Mouse (Mus musculus) gastrocnemius, postnatal 25 days (tissue): Measurements from ENCODE around the gene Entpd7. TPM values are rescaled to one million over a fixed set of nuclear protein-coding genes. Genes with fewer than 3 reads are reported as not detected.
A peak's percentile ranks its signal among the peaks of the same experiment; 100 is the strongest.

Experiments used
- DNase-seq: peaks from one replicate; pipeline ENCODE4 v3.0.0; 2022
- total RNA-seq, 2 experiments: library from RNA; stranded (reverse); gene quantifications; 1 replicate in 1 of 2; 2 replicates in 1 of 2; pipeline ENCODE4 v1.2.3; 2021

Entpd7 gene
- total RNA-seq, 2 experiments from 2014 or later = 1.8 TPM

DNA sequence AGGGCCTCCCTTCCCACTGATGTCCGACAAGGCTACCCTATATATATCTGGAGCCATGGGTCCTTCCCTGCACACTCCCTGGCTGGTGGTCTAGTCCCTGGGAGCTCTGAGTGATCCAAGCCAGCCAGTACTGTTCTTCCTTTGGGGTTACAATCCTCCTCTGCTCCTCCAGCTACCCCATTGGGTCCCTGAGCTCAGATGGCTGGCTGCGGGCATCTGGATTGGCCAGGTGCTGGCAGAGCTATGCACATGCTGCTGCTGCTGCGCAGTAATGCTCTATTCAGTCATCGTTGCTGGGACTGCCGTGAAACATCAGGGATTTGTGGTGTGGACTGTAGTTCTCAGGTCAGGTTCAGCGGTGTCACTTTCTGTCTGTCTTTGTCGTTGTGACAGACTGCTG lies 35.3 kb downstream of the Entpd7 start:
- DNase-seq = no peak

DNA sequence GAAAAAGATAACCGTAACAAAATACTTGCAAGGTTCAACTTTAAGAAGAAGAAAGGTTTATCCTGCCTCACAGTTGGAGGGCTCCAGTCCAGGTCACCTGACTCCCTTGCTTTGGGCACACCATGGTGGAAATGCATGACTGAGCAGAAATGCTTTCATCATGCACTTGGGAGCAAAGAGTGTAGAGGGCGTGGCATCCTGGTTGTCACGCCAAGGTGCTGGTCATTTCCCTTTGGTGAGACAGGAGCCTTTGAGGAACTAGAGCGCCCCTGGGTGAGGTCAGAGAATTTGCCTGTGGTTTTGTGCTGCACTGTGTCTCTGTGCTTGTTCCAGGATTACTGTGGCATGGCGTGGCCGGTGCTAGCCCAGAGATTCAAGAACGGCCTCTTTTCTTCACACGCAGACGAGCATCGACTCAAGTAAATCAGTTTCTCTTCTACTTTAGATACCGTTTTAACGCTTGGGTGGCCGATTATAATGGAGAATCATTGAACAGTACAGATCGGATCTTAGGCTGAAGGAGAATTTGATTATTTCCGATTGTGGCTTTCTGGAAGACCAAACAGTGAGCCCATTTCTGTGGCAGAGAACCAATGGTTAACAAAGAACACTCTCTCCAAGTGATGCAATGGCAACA lies 37.2 kb downstream of the Entpd7 start:
- DNase-seq = no peak

DNA sequence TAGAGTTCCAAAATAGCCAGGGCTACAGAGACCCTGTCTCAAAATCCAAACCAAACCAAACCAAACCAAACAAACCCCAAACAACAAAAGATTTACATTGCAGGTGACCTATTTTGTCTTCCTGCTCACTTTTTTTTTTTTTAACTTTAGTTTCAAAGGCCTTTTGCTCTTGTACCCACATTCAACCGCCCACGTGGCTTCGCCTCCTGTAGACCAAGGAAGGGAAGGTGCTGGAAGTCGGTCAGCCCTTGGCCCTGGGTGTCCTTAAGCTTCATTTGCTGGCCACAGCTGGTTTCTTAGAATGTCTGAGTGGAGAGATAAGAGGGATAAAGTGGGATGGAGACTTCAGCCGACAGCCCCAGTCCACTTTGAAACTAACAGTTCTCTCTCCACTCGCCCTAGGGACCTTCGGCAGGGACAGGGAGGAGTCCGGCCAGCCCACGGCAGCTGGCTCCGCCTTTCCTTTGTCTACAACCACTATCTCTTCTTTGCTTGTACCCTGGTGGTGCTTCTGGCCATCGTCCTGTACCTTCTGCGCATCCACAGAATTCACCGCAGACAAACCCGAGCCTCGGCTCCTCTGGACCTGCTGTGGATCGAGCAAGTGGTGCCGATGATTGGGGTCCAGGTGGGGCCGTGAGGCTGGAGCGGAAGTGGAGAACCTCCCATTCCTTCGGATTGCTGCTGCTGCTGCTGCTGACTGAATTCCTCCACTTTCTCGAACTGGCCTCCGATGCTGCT lies 40.0 kb downstream of the Entpd7 start:
- no peak for DNase-seq

DNA sequence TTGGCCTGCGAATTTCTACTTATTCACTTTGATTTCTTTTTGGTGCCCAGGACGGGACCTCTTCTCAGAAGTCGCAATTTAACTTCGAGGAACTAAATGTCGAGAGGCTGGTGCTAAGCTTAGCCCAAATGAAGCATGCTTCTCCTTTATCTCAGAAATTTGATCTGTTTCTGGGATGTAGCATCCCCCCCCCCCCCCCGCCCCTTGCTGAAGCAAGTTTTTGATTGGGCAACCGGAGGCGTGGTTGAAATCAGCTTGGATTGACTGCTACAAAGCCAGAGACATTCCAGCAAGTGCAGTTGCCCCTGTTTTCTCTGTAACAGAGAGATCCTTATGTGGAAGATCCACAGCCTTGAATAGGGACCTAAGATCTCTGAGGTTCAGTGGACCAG lies 40.6 kb downstream of the Entpd7 start:
- DNase-seq = no peak

DNA sequence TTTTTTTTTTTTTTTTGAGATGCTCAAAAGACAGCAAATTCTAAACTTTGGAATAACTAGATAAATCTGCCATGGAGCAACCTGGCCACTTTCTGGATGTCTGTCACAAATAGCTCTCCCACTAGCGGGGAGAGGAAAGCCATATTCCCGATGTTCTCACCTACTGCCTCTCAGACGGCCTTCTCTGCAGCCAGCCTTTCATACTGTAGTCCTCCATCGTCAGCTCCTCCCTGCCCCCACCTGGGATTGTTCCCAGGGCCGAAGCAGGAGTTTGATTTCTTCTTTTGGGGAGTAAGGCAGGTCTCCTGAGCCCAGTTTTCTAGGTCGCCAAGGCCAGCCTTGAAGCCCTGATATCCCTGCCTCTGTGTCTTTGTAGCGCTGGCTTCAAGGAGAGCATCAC lies 41.7 kb downstream of the Entpd7 start:
- DNase-seq = no peak

DNA sequence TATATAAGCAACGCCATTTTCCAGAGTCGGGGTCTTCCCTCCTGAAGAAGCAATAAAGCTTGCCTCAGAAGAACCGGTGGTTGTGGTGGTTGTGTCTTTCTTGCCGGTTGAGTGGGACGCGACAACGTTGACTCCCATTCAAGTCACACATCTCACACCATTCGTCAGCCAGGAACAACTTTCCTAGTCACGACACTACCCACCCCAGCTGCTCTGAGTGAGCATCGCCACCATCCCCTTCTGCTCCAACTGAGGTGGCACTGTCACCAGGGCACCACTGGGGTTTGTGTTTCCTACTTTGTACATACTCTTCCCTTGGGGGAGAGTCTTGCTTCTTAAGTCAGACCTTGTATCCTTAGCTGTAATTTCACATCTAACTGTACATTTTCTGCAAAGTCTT lies 48.9 kb downstream of the Entpd7 start:
- DNase-seq = no peak

DNA sequence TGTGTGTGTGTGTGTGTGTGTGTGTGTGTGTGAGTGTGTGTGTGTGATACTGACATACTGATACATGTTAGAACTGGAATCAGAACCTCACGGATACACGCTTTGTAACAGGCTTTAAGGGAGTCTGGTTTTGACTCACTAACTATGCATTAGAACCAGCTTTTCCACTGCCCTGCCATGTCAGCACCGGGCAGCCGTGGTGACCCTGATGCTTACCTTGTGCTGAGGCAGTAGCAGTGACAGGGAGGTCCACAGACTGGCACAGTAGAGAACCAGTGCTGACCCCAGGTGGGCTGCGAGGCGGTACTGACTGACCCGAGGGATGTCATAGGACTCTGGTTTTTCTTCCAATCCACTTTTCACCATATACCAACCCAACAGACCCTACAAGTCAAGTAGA lies 53.9 kb downstream of the Entpd7 start:
- DNase-seq = no peak

DNA sequence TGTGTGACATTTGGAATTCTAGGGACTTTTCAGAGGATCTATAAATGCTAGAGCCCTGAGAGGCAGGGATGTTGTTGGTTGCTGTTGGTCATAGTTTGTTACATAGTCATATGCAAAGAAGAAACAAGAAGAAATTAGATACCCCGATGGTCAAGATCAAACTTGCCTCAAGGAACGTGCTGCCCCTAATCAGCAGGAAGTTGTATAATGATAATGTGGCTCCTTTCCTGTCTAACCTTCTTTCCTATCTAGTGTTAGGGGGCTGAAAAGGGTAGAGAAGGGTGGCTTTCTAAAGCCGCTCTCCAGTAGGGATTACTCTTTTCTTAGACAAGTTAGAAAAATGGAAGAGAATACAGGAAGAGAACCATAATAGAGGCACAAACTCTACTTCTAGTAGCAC lies 56.3 kb downstream of the Entpd7 start:
- DNase-seq = no peak

DNA sequence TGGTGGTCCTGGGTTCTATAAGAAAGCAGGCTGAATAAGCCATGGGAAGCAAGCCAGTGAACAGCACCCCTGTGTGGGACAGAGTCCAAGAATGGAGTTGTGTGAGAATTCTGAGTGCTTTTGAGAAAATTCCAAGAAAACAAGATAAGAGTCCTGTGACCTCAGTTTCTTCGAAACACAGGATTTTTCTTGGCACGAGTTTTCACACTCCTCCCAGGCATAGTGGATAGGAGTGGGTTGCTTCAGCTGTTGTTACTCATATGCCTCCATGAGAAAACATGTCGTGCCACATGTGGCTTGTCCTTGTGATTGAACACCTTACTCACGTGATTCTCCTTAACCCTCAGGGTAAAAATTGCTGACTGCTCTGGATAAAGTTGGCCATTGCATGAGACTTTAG lies 58.4 kb downstream of the Entpd7 start:
- no peak for DNase-seq

DNA sequence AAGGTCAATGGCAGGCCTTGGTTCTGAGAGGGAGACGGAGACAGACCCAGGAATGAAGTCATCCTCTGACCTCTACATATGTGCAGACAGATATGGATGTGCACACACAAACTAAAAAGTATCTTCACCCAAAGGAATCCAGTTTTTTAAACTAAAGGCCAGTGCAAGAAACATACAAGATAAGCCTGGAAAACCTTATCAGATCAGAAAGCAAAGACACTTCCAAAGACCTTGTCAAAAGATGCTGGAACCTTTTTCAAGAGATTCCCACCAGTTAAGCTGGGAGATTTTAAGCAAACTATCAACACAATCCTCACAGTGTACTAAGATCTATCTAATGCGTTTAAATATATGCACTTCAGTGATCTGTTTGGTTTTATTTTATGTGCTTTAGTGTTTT lies 60.5 kb downstream of the Entpd7 start:
- DNase-seq = no peak

DNA sequence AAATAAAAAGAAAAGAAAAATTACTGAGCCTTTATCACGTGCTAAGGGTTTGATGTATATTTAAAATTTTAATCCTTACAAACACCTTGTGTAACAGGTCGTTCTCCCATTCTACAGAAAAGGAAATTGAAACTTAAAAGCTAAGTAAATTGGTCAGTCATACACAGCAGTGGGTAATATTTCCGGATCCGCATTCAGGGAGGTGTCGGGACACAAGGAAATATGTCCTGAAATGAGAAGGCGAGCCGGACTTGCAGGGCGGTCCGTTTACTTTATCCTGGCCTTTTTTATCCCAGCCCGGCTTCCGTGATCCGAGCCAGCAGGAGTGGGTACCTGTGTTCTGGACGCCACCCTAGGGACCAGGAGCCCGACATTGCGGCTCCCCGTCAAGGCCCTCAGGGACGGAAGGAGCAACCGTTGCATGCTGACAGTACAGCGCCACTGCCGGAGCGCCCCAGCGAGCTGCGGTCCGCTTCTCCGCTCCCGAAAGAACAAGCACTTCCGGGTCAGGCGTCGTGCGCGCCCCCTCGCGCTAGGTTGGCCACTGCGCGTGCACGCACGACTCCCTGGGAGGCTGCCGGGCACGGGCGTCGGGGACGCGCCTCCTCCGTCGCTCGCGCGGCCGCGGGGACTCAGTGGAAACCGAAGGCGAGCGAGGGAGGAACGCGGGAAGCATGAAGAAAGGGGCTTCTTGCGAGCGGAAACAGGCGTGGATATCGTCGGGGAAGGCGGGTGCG lies 63.2 kb downstream of the Entpd7 start, which contains the start of the genes Cutc and Cox15:
Cutc (plus strand) TSS at position 508 of the 737 bp plus-strand sequence.
Cox15 (minus strand) TSS at position 512 of the 737 bp plus-strand sequence.
- DNase-seq = peak; percentile 97

DNA sequence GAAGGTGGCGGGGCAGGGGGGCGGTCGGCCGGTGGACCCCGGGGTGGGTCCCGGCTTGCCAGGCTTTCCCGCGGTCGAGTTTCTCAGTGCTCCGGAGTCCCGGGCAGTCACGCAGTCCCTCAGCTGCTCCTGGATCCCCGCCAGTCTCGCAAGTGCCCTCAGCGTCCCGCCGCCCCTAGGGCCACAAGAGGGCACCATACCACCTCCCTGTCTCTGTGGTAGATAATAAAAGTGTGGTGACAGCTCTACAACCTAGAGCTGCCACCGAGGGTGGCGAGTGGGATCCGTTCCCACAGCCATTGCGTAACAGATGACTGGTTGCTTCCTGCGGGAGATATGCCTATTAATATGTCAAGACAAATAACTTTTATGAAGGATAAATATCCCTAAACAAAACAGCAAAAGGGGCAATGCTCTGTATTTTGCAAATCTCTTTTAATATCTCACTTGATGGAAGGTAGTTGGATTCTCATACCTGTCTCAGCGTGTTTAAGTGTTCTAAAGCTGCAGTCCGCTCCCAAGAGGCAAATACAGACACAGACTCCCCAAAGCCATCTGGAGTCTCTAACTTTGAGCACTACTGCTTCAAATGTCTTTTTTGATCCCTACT lies 63.9 kb downstream of the Entpd7 start:
- DNase-seq = peak; percentile 89

DNA sequence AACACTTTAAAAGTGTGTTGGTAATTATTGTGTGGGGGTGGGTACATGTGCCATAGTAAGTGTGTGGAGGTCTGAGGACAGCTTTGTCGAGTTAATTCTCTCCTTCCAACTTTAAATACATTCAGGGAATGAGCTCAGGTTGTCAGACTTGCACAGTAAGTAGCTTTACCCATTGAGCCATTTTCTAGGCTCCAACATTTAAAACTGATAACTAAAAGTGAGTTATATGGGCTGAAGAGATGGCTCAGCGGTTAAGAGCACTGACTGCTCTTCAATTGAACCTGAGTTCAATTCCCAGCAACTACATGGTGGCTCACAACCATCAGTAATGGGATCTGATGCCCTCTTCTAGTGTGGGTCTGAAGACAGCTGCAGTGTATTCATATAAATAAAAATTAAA lies 64.8 kb downstream of the Entpd7 start:
- no peak for DNase-seq

DNA sequence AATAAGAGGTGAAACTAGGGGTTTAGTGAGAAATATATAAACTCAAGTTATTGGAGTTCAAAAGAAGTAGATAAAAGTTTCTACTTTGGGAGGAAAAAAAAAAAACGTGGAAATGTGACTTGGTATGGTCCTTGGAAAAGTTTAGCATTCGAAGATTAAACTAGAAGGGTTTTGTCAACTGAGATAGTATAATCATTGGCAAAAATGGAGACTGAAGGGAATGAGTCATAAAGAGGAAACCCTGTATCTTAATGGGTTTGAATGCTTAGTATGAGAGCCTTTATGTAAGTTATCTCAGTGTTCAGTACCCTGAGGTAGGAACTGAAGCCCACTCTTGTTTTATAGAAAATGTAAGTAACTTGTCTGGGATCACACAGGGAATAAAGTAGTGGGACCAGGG lies 65.4 kb downstream of the Entpd7 start:
- DNase-seq = no peak

DNA sequence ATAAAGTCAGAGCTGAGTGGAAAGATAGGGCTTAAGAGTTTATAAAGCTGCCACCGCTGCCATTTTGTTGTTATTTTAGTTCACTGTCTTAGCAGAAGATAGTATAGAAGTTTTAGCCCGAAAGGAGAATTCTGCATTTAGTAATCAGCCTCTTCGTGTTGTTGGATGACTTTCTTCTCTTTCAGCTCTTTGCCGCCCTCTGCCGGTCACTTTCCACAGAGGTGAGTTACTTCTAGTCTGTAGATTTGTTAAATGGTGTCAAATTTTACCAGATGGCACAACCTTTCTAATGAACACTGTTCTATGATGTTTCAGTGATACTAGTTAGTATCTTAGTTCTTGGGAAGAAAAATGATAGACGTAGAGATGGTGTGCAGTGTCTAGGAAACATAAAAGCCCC lies 71.0 kb downstream of the Entpd7 start:
- DNase-seq = peak; percentile 30

DNA sequence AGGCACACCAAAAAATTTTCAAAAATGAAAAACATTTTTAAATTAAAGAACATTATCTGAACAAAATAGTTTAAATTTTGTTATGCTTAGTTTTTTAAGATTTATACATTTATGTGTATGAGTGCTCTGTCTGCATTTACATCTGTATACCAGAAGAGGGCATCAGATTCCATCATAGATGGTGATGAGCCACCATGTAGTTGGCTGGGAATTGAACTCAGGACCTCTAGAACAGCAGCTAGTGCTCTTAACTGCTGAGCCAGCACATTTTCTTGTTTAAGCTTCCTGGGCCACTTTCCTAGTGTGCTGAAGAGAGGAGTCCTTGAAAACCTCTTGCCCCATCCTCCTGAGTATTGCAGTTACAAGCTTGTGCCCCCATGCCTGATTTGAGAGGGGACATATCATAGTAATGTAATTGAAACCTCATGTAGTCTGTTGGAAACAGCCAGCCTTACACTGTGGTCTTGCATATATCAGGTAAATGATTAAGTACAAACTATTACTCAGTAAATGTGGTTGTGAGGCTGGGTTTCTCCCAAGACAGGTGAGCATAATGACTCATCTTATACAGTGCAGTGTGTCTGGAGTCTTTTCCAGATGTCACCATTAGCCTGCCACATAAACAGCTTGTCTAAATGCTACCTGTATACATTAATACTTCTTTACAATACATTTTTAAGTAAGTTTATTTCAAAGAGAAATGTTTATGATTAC lies 72.2 kb downstream of the Entpd7 start:
- no peak for DNase-seq

DNA sequence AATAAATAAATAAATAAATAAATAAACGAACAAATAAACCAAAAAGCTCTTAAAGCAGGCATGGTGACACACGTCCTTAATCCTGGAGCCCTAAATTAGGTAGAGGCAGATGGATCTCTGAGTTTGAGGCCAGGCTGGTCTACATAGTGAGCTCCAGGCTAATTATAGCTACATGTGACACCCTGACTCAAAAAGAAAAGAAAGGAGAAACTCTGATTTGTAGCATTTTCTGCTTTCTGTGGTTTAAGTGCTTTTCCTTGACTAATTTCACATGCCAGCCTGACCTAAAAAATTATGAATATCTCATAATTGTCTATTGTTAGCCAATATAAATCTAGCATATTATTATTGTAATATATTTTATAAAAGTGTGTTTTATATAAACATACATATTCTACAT lies 72.9 kb downstream of the Entpd7 start:
- DNase-seq = no peak

DNA sequence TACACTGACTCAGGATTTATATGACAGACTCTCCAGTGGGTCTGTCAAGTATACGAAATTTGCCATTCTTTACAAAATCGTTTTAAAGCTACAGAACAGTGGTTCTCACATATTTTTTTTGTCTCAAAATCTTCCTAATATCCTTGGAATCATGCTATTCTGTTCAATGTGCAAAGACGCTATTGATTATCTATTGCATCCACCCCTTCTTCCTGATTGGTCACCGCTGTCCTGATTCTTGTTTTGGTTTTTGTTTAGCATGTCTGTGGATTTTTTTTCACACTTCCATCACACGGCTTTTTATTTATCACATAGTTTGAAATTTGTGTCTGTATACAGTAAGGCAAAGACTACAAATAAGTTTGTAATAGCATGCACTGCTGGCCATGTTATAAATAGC lies 77.0 kb downstream of the Entpd7 start:
- DNase-seq = no peak

DNA sequence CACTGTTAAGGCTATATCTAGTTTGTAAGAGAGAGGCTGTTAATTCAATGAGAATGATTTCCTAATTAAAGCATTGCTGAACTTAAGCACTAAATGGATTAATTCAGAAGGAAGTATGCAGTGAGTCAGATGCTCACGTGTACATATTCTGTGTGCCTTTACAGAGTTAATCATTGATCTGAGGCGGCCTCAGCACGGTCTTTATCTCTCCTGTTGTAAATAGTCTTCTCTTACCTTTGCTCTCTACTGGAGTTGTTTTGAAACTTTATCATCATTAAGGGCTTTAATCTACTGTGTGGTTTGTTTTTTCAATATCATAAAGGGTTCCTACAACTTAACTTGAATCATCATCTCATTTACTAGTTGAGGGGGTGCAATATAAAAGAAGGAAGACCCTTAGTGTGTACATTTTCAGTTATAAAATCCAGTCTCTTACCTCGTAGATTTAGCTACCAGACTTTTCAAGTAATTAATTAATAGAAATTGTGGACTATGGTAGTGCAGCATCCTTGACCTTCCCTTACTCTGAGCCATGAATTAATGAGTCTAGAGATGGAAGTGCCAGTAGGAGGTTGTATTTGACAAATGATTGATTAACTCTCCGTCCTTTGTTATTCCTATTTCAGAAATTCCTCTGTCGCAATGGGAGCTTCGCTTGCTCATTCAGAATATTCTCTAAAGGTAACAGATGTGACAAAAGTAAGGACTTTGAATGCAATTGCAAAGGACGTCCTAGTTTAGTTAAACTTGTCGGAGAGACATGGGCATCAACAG lies 78.3 kb downstream of the Entpd7 start:
- DNase-seq = no peak

DNA sequence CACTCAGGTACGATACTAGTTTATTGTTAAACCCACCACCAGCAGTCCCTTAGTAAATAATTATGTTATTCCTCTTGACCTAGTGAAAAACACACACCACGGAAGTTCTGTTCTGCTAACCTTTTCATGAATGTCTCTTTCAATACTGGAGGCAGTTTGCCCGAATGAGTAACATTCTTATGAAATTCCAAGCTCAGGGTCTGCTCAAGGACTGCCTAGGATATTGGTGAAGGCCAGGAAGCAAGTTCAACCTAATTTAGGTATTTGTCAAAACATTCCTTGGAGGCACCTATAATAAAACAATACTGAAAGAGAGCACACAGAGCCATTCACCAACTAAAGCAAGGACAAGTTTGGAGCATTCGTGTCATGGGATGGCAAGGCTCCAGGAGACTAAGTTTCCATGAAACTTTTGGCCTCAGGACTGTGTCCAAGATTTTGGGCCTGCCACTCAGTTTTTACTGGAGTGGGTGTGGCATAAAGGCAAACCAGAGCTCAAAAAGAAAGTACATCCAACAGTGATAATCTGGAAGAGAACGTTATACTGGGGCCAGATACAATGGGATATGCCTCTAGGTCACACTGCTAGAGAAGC lies 80.0 kb downstream of the Entpd7 start:
- no peak for DNase-seq

DNA sequence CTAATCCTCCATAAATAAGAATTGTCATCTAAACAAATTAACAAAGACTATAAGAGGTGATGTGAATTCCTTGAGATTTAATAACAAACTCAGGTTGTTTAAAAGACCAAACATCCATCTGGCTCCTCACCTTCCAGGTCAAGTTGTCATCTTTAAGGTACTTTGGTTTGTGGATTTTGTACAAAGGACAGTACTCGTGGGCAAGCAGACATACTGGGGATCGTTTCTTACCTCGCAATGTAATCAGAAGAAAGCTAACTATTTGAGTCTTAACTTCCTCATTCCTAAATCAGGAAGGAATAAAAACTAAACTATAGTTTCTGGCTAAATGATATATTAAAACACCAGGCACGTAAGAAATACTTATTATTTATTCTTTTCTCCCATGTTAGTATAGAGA lies 81.1 kb downstream of the Entpd7 start:
- no peak for DNase-seq
